25 mouse cellular contexts compared by ENCODE assay signal in genomic region chr13:94567739-94568138, GRCm38 (mm10).
A peak's percentile ranks its signal among the peaks of the same experiment; 100 is the strongest.
DNase-seq lines count a peak whose midpoint lies in the region; ATAC-seq and TF ChIP-seq lines count a peak whose summit lies in the region.
"Had no signal": no experiment of that assay in that cellular context is flagged by ENCODE, and none has a peak within 500 bp of the region (broad histone marks: within the 10 kb centered on the region; RNA-seq: fewer than 3 reads in every experiment).

No protein-coding gene starts in this region.

- no peak overlapping the region for H3K4me3 ChIP-seq in liver, postnatal 0 days (ENCODE audit: low read depth, low read length)
- H3K4me3 ChIP-seq in liver, embryonic 12.5 days = no peak overlapping the region
- H3K4me3 ChIP-seq: embryonic facial prominence, embryonic 10.5 days; embryonic facial prominence, embryonic 13.5 days; erythroblast, embryonic 14.5 days; forebrain, embryonic 12.5 days; forebrain, embryonic 15.5 days; hindbrain, embryonic 12.5 days; hindbrain, embryonic 15.5 days had no signal

- H3K9me3 ChIP-seq in liver, postnatal 0 days (ENCODE audit: low read length) = no peaks in the 10 kb centered on the region
- no peaks in the 10 kb centered on the region for H3K9me3 ChIP-seq in liver, embryonic 12.5 days (replicated peaks)
- H3K9me3 ChIP-seq: embryonic facial prominence, embryonic 10.5 days; embryonic facial prominence, embryonic 13.5 days; forebrain, embryonic 12.5 days; forebrain, embryonic 15.5 days; hindbrain, embryonic 12.5 days; hindbrain, embryonic 15.5 days had no signal

- DNase-seq in liver, postnatal 0 days = no peak
- peak; percentile 69 for DNase-seq in 416B (ENCODE audit: low read depth)
- DNase-seq in R1 (ENCODE audit: low read depth, low spot score) = peak; percentile 52
- DNase-seq in frontal cortex, postnatal 36 days (ENCODE audit: low spot score in 2 of 2) = no peak
- DNase-seq in cerebellum, adult 9-11 months = no peak
- DNase-seq: adrenal gland, adult 2 months; adrenal gland, postnatal 14 days; cerebellum, adult 11 months; cerebellum, adult 2 months; cerebellum, postnatal 10 days; cerebellum, postnatal 36 days; embryo, embryonic 11 days; gastrocnemius, postnatal 14 days had no signal

- no peaks in the 10 kb centered on the region for H3K4me1 ChIP-seq in liver, postnatal 0 days (ENCODE audit: insufficient read depth)
- peaks cover 7% of the 10 kb centered on the region; the same call in 1 of the 2 replicates for H3K4me1 ChIP-seq in liver, embryonic 12.5 days

- no peak for TF ChIP-seq CTCF in liver, postnatal 0 days (IDR thresholded peaks at IDR 0.05; ENCODE audit: low read depth)

- ATAC-seq in liver, postnatal 0 days = peak; percentile 55; the same call in 1 of the 2 replicates
- ATAC-seq in liver, embryonic 12.5 days = no peak
- ATAC-seq: CD4-positive, CD25-positive, alpha-beta regulatory T cell, adult 4 months; forebrain, embryonic 15.5 days; intestine, postnatal 0 days; Patski had no signal

- H3K27me3 ChIP-seq in liver, postnatal 0 days (ENCODE audit: insufficient read depth, low read length) = no peaks in the 10 kb centered on the region
- no peaks in the 10 kb centered on the region for H3K27me3 ChIP-seq in liver, embryonic 12.5 days (replicated peaks)
- H3K27me3 ChIP-seq: embryonic facial prominence, embryonic 13.5 days; Patski had no signal

- TF ChIP-seq EP300 in liver, postnatal 0 days (IDR thresholded peaks at IDR 0.05; ENCODE audit: low read depth) = no peak

- no peak overlapping the region for H3K9ac ChIP-seq in liver, postnatal 0 days (replicated peaks)
- H3K9ac ChIP-seq in liver, embryonic 12.5 days = no peak overlapping the region
- H3K9ac ChIP-seq: embryonic facial prominence, embryonic 13.5 days; forebrain, embryonic 12.5 days; forebrain, embryonic 15.5 days; hindbrain, embryonic 12.5 days; hindbrain, embryonic 15.5 days had no signal

- no peak overlapping the region for H3K27ac ChIP-seq in liver, postnatal 0 days (ENCODE audit: low read depth)
- H3K27ac ChIP-seq in liver, embryonic 12.5 days = no peak overlapping the region
- H3K27ac ChIP-seq: embryonic facial prominence, embryonic 10.5 days; embryonic facial prominence, embryonic 13.5 days; forebrain, embryonic 12.5 days; forebrain, embryonic 15.5 days; hindbrain, embryonic 12.5 days; hindbrain, embryonic 15.5 days had no signal

- WGBS in liver, postnatal 0 days (ENCODE audit: insufficient replicate concordance) = 66% methylated on average over 6 of the region's 6 CpGs
- 69% methylated on average over 6 of the region's 6 CpGs for WGBS in liver, embryonic 12.5 days (ENCODE audit: insufficient replicate concordance)

- no peak overlapping the region for H3K4me2 ChIP-seq in liver, postnatal 0 days (ENCODE audit: low read depth, low read length)
- no peak overlapping the region for H3K4me2 ChIP-seq in liver, embryonic 12.5 days
- H3K4me2 ChIP-seq: embryonic facial prominence, embryonic 13.5 days; forebrain, embryonic 12.5 days; forebrain, embryonic 15.5 days; heart, embryonic 11.5 days; hindbrain, embryonic 12.5 days; hindbrain, embryonic 15.5 days had no signal

- H3K36me3 ChIP-seq in liver, postnatal 0 days (replicated peaks; ENCODE audit: insufficient read depth, low read length) = peaks cover 6% of the 10 kb centered on the region; the same call in 1 of the 2 replicates
- peaks cover 16% of the 10 kb centered on the region for H3K36me3 ChIP-seq in liver, embryonic 12.5 days
- H3K36me3 ChIP-seq: forebrain, embryonic 12.5 days; forebrain, embryonic 15.5 days; hindbrain, embryonic 15.5 days had no signal

Comparison
In these comparisons a context has a peak if more than half of its experiments do, and no peak if none do; other contexts are left out.
1. DNase-seq: peak in 416B (single experiment) and R1 (single experiment); none in liver, postnatal 0 days (single experiment), frontal cortex, postnatal 36 days (0 of 2) and cerebellum, adult 9-11 months (single experiment).